Mouse (Mus musculus): Measurements from ENCODE around the gene Spg7. TPM values are rescaled to one million over a fixed set of nuclear protein-coding genes. Genes with fewer than 3 reads are reported as not detected.

Gene Spg7
- polyA plus RNA-seq, 1 experiment: 173 TPM

DNA sequence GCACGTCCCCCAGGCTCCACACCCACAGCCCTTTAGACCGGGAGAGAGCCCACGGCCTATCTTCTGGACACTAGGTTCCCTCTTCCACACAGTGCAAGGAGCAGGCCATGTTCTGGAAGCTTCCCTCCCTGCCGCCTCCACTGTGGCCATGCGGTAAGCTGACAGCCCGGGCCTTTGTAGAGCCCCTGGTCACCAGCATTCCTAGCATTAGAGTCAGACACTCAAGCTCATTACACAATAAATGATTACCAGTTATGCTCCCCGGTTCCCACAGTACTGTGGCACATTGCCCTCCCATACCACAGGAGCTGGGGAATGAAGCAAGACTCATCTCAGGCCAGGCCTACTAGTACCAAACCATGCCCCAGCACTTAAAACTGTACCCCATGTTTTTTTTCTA lies 14.3 kb upstream of the Spg7 start:
- Histone ChIP-seq H3K4me1 (ENCODE audit: control insufficient read depth, insufficient read depth, insufficient read length, low read length) (peaks cover 6% of the 10 kb centered on the region), H3K27ac (replicated peaks; ENCODE audit: low read depth, low read length) (no peak overlapping the region), H3K4me3 (ENCODE audit: insufficient read depth, low read depth, low read length) (no peak overlapping the region)

DNA sequence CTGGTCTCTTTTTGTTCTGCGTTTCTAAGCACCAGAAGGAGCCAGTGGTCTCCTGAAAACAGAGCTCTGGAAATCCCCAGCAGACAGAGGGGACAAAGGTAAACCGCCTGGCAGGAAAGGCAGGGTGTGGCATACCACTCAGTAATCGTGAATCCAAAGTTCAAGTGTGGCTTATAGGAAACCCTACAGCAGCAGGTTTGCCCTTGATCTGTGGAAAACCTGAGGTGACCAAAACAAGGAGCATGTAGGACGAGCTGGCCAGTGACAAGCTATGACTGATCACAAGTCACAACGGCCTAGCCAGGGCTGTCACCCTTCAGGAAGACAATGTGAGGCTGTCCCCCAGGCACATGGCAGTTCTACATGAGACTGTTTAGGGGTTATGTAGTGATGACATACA lies 11.3 kb upstream of the Spg7 start:
- no peak overlapping the region for H3K4me3 ChIP-seq (ENCODE audit: insufficient read depth, low read depth, low read length)
- peaks cover 3% of the 10 kb centered on the region; the same call in 1 of the 2 replicates for H3K4me1 ChIP-seq (ENCODE audit: control insufficient read depth, insufficient read depth, insufficient read length, low read length)
- peak overlapping the region; percentile 41 for H3K27ac ChIP-seq (replicated peaks; ENCODE audit: low read depth, low read length)

DNA sequence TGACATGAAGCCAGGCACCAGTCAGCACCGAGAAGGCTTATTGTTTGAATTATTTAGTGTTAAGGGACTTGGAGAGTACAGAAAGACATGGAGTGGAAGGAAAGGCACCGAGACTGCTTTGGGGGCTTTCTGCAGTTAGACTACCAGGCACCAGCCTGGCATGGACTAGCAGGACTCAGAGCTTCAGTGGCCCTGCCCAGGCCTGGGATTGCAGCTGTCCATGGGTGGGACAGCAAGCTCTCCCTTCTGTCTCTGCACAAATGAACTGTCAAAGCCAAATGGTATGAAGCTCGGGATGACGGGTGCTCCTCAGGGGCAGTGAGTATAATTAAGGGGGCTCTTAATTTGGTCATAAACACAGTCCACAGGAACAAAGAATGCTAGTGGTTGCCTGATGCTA lies 1.3 kb downstream of the Spg7 start:
- Histone ChIP-seq H3K4me1 (ENCODE audit: control insufficient read depth, insufficient read depth, insufficient read length, low read length) (peaks cover 4% of the 10 kb centered on the region; the same call in 1 of the 2 replicates), H3K4me3 (ENCODE audit: insufficient read depth, low read depth, low read length) (peak overlapping the region; percentile 80), H3K27ac (replicated peaks; ENCODE audit: low read depth, low read length) (no peak overlapping the region)

DNA sequence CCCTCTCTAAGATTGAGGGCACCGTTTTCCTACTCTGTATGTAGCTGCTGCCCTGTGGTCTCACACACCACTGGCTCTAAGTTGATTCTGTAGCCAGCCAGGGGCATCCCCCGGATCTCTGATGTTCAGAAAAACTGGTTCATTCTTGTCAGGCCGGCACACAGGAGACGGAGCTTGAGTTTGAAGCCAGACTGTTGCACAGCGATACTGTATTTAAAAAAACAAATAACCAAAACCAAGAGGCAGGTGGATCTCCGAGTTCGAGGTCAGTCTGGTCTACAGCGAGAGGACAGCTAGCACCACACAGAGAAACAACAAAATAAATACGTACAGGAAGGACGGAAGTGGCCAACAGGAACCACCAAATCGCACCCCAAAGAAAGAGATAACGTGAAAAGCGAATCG lies 2.1 kb downstream of the Spg7 start:
- H3K4me3 ChIP-seq (ENCODE audit: insufficient read depth, low read depth, low read length): peak overlapping the region; percentile 80
- peak overlapping the region; percentile 96 for H3K27ac ChIP-seq (replicated peaks; ENCODE audit: low read depth, low read length)
- peaks cover 4% of the 10 kb centered on the region; the same call in 1 of the 2 replicates for H3K4me1 ChIP-seq (ENCODE audit: control insufficient read depth, insufficient read depth, insufficient read length, low read length)

DNA sequence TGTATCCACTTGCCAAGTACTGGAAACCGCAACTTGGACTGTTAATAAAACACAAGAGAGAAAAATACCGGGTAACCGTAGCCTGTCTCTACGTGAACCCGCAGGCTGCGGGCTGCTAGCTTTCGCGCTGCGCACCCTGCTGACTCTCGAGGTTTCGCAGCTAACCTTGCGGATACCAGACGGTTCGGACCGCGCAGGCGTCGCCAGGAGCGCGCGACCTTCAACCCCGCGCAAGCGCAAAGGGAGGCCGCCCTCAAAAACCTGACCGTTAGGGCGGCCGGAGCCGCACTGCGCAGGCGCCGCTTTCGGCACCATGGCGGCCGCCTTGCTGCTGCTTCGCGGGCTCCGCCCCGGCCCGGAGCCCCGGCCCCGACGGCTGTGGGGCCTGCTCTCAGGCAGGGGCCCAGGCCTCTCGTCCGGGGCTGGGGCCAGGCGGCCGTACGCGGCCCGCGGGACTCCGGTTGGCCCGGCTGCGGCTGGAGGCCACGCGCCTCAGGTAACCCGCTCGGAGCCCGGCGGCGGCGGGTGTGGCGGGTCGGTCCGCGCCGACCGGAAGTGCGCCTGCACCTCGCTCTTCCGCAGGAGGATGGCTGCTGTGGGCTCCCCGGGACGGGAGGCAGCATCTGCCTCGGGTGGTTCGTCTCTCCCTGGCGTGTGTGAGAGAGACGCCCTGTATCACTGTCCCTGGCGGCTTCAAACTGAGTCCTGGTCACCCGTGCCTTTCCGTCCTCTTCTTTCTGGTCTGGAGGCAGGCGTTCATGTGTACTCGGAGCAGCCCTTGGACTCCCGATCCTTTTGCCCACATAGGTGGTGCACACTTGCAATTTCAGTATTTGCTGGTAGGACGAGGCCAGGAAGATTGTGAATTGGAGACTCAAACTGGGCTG lies 2.7 kb downstream of the Spg7 start:
- peak overlapping the region; percentile 91 for H3K4me3 ChIP-seq (ENCODE audit: insufficient read depth, low read depth, low read length)
- peak overlapping the region; percentile 96 for H3K27ac ChIP-seq (replicated peaks; ENCODE audit: low read depth, low read length)
- H3K4me1 ChIP-seq (ENCODE audit: control insufficient read depth, insufficient read depth, insufficient read length, low read length): peaks cover 4% of the 10 kb centered on the region; the same call in 1 of the 2 replicates

DNA sequence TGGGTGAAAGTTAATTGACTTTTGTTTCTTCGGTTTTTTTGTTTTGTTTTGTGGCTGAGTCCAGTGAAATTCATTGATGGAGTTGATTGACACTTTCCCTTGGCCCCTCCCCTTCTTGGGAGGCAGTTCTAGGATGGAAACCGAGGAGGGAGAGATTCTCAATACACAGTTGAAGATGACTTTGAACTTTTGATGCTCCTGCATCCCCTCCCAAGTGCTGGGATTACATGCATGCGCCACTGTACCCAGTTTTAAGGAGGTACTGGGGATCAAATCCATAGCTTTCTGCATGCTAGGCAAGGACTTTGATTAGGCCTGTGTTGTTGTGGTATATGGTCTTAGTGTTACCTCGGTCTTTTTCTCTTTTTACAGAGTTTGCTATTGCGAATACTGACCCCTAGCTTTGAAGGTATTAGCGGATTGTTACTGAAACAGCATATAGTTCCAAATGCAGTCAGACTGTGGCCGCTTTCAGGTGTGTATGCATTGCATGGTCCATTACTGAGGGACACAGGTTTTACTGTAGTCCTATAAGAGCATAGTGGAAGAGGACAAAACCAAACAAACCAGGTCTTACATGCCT lies 3.5 kb downstream of the Spg7 start:
- Histone ChIP-seq H3K4me3 (ENCODE audit: insufficient read depth, low read depth, low read length) (peak overlapping the region; percentile 91), H3K4me1 (ENCODE audit: control insufficient read depth, insufficient read depth, insufficient read length, low read length) (peaks cover 4% of the 10 kb centered on the region; the same call in 1 of the 2 replicates), H3K27ac (replicated peaks; ENCODE audit: low read depth, low read length) (peak overlapping the region; percentile 81)

DNA sequence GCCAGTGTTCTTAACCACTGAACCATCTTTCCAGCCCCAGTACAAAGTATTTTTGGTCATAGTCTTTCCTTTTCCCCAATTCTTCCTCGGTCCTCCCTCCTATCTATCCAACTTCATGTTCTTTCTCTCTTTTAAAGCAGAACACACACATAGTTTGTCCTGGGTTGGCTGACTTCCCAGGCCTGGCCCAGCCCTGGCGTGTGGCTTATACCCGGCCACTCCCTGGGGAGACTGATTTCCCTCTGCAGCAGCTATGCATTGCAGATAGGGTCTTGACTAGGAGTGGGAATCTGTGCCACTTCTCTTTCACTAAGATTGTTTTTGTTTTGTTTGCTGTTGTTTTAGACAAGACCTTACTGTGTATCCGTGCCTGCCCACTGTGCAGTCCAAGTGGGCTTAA lies 8.4 kb downstream of the Spg7 start:
- H3K4me1 ChIP-seq (ENCODE audit: control insufficient read depth, insufficient read depth, insufficient read length, low read length): peaks cover under 1% of the 10 kb centered on the region; the same call in 1 of the 2 replicates
- no peak overlapping the region for H3K27ac ChIP-seq (replicated peaks; ENCODE audit: low read depth, low read length)
- no peak overlapping the region for H3K4me3 ChIP-seq (ENCODE audit: insufficient read depth, low read depth, low read length)

DNA sequence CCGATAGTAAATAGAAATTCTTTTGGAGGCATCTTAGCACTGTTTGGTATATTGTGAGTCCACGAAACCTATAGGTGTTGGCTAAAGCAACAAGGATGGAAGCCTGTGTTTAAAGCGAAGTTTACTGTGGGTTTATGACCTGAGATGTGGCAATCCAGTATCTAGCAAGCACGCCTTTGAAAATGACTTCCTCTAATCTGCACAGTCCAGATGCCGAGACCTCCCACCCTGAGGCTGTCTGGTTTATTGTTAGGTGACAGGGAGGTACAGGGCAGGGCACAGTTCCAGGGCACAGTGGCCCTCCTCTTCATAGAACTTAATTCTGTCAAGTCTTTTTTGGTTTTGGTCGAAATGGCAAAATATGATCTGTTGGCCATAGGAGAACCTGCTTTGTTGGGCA lies 14.5 kb downstream of the Spg7 start:
- no peak overlapping the region for H3K4me3 ChIP-seq (ENCODE audit: insufficient read depth, low read depth, low read length)
- no peaks in the 10 kb centered on the region for H3K4me1 ChIP-seq (ENCODE audit: control insufficient read depth, insufficient read depth, insufficient read length, low read length)
- no peak overlapping the region for H3K27ac ChIP-seq (replicated peaks; ENCODE audit: low read depth, low read length)

DNA sequence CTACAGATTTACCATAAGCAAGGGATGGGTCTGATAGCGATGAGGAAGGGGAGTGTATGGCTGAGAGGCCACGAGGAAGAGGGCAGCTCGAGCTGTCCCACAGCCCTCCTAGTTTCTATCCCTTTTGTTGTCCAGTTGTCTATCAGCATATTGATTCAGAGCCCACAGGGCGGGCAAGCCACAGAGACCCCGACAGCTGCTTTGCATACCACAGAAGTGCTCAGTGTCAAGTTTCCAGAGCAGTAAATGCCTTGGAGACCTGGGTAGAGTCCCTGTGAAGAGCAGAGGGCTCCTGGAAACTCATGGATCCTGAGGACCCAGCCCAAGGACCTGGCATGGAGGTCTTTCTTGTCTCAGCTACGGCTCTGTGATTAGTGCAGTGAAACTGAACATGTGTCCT lies 20.3 kb downstream of the Spg7 start:
- H3K4me1 ChIP-seq (ENCODE audit: control insufficient read depth, insufficient read depth, insufficient read length, low read length): peaks cover 4% of the 10 kb centered on the region; the same call in 1 of the 2 replicates
- H3K4me3 ChIP-seq (ENCODE audit: insufficient read depth, low read depth, low read length): no peak overlapping the region
- no peak overlapping the region for H3K27ac ChIP-seq (replicated peaks; ENCODE audit: low read depth, low read length)

DNA sequence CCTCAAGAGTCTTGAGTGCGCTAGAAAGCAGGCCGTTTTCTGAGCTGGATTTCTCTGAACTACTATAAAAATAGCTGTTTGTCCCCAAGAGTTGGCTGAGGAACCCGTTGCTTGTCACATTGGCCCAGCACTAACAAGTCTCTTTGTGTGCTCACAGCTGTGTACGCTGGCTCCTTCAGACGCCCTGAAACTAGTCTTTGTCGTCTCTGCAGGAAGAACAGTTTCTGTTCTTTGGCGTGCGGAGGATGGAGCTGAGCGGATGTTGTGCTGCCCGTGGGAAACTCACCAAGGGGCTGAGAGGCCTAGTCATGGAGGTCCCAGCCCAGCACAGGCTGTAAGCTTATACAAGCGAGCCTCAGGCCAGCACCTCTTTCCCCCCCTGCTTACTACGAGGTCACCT lies 20.9 kb downstream of the Spg7 start:
- H3K27ac ChIP-seq (replicated peaks; ENCODE audit: low read depth, low read length): no peak overlapping the region
- H3K4me3 ChIP-seq (ENCODE audit: insufficient read depth, low read depth, low read length): no peak overlapping the region
- peaks cover 4% of the 10 kb centered on the region; the same call in 1 of the 2 replicates for H3K4me1 ChIP-seq (ENCODE audit: control insufficient read depth, insufficient read depth, insufficient read length, low read length)

DNA sequence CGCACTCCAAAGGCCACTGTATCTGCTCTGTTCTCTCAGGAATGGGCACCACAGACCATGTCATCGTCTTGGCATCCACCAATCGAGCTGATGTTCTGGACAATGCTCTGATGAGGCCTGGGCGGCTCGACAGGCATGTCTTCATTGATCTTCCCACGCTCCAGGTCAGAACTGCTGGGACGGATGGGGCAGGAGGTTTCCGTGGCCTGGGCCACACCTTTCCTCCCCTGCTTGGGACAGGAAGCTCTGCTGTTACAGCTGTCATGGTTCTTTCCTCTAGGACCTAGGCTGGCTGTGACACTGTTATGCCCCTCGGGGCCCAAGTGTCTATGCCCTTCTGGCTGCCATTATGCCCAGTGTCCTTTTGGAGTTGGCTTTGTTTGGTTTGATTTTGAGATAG lies 24.5 kb downstream of the Spg7 start:
- Histone ChIP-seq H3K4me3 (ENCODE audit: insufficient read depth, low read depth, low read length) (no peak overlapping the region), H3K4me1 (ENCODE audit: control insufficient read depth, insufficient read depth, insufficient read length, low read length) (peaks cover 4% of the 10 kb centered on the region; the same call in 1 of the 2 replicates), H3K27ac (replicated peaks; ENCODE audit: low read depth, low read length) (no peak overlapping the region)

DNA sequence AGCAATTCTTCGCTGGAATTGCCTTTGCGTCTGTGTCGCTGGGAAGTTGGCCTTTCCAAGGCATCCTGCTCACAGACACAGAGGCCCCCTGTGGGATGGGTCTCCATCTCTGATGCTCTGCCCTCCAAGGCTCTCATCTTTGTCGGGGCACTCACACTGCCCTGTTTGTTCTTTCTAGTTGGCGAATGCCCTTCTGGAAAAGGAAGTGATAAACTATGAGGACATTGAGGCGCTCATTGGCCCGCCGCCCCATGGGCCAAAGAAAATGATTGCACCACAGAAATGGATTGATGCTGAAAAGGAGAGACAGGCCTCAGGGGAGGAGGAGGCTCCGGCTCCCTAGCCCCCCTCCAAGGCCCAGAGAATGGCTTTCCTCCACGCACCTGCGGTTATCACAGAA lies 34.5 kb downstream of the Spg7 start:
- Histone ChIP-seq H3K27ac (replicated peaks; ENCODE audit: low read depth, low read length) (no peak overlapping the region), H3K4me3 (ENCODE audit: insufficient read depth, low read depth, low read length) (no peak overlapping the region), H3K4me1 (ENCODE audit: control insufficient read depth, insufficient read depth, insufficient read length, low read length) (no peaks in the 10 kb centered on the region)

DNA sequence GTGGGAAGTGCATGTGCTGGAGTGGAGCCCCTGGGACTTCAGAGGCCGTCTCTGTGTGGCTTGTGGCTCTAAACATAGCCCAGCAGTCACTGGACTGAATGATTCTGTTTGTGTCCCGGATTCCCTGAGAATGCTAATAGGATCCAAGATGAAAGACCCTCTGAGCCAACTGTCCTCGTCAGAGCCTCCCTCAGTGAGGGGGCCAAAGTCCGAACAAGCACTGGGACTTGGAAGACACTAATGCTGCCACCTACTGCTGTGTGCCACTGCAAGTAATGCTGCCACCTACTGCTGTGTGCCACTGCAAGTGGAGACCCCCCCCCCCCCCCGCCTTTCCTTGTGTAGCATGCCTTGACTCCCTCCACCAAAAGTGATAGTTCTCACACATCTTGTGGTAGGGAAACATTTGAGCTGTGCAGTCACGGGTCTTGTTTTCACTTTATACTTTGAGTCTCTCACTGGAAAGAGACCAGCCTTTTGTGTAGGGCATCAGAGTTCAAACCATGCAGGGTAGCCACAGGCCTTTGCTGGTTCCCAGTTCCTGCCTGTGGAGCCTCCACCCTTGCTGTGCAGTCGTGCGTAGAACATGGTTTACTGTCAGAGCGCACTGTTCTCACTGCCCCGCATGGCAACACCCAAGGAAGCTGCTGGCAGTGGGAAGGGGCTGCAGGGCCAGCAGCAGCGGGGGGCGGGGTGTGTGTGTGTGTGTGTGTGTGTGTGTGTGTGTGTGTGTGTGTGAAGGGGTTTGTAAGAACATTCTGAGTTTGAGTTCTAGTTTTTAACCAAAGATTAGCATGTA lies 35.2 kb downstream of the Spg7 start:
- Histone ChIP-seq H3K27ac (replicated peaks; ENCODE audit: low read depth, low read length) (no peak overlapping the region), H3K4me3 (ENCODE audit: insufficient read depth, low read depth, low read length) (no peak overlapping the region), H3K4me1 (ENCODE audit: control insufficient read depth, insufficient read depth, insufficient read length, low read length) (no peaks in the 10 kb centered on the region)

DNA sequence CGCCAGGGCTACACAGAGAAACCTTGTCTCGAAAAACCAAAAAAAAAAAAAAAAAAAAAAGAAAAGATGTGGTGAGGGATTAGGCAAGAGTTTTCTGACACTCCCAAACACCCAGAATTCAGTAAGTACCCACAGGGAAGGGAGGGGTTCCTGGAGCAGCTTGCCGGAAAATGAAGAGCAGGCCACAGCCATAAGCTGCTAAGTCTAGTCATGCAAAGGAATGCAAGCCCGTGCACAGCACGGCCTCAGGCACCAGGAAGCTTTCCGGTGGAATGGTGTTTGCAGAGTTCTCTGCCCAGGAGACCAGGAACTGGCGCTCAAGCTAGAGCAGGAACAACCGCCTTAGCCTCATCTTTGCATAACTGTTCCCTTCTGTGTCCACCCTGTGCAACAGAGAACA lies 37.5 kb downstream of the Spg7 start:
- Histone ChIP-seq H3K27ac (replicated peaks; ENCODE audit: low read depth, low read length) (no peak overlapping the region), H3K4me1 (ENCODE audit: control insufficient read depth, insufficient read depth, insufficient read length, low read length) (peaks cover 3% of the 10 kb centered on the region), H3K4me3 (ENCODE audit: insufficient read depth, low read depth, low read length) (no peak overlapping the region)

DNA sequence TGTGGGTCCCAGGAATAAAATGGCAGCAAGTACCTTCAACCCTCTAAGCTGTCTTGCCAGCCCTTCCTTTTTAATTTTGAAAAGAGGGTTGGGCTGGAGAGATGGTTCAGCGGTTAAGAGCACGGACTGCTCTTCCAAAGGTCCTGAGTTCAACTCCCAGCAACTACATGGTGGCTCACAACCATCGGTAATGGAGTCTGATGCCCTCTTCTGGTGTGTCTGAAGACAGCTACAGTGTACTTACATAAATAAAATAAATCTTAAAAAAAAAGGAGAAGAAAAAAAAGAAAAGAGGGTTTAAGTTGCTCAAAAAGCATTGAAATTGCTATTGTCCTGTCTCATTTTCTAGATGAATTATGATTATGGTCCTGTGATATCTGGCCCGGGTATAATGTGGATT lies 38.5 kb downstream of the Spg7 start:
- H3K27ac ChIP-seq (replicated peaks; ENCODE audit: low read depth, low read length): no peak overlapping the region
- H3K4me3 ChIP-seq (ENCODE audit: insufficient read depth, low read depth, low read length): no peak overlapping the region
- H3K4me1 ChIP-seq (ENCODE audit: control insufficient read depth, insufficient read depth, insufficient read length, low read length): peaks cover 3% of the 10 kb centered on the region
